Mouse (Mus musculus): ENCODE results near the gene Rabgap1l.

GRCm38 (mm10) chr1:160521918-160522317 lies 271.1 kb downstream of the Rabgap1l start:
- no peak for TF ChIP-seq CTCF (conservative IDR thresholded peaks at IDR 0.05; ENCODE audit: low read length)
- no peak for TF ChIP-seq NANOG (IDR thresholded peaks at IDR 0.05; ENCODE audit: borderline replicate concordance, low read length)
- no peak for TF ChIP-seq POU5F1 (IDR thresholded peaks at IDR 0.05; ENCODE audit: borderline replicate concordance, low read length)

All from E14TG2a.4 (cell line).